Mouse (Mus musculus) forebrain, embryonic 11.5 days (tissue): ENCODE data around the gene Med20. TPM values are rescaled to one million over a fixed set of nuclear protein-coding genes. Genes with fewer than 3 reads are reported as not detected.
A peak's percentile ranks its signal among the peaks of the same experiment; 100 is the strongest.

ENCODE experiments used
- ATAC-seq: fragments of 200-750 bp; cut with Nextera tagmentation; replicated peaks from 2 replicates; pipeline ENCODE4 v1.8.0; 2017; ENCODE audit warnings: moderate TSS enrichment; ENCODE audit not compliant: low FRiP score
- DNase-seq: peaks from one replicate; pipeline ENCODE4 v3.0.0-alpha.2; 2017; ENCODE audit warnings: low spot score
- H3K27ac ChIP-seq: fragments of 300-500 bp; sonication (generic); 2 replicates; pipeline ENCODE4 v1.5.1; 2014; ENCODE audit warnings: low read depth, low read length
- H3K27me3 ChIP-seq: fragments of 300-500 bp; sonication (generic); 2 replicates; pipeline ENCODE4 v1.6.1; 2014; ENCODE audit warnings: mild to moderate bottlenecking, low read length, mixed read lengths; ENCODE audit not compliant: control insufficient read depth, insufficient read depth
- H3K36me3 ChIP-seq: fragments of 300-500 bp; sonication (generic); 2 replicates; pipeline ENCODE4 v1.6.1; 2014; ENCODE audit warnings: mild to moderate bottlenecking, low read length, moderate library complexity, mixed read lengths; ENCODE audit not compliant: control insufficient read depth, insufficient read depth
- H3K4me1 ChIP-seq: fragments of 300-500 bp; sonication (generic); replicated peaks from 2 replicates; pipeline ENCODE4 v1.6.1; 2014; ENCODE audit warnings: low read length, mixed read lengths; ENCODE audit not compliant: control insufficient read depth, insufficient read depth
- H3K4me2 ChIP-seq: fragments of 300-500 bp; sonication (generic); 2 replicates; pipeline ENCODE4 v1.6.1; 2014; ENCODE audit warnings: low read depth, mild to moderate bottlenecking, low read length, moderate library complexity, mixed read lengths; ENCODE audit not compliant: severe bottlenecking
- H3K4me3 ChIP-seq: fragments of 300-500 bp; sonication (generic); 2 replicates; pipeline ENCODE4 v1.5.1; 2014; ENCODE audit warnings: low read depth, low read length
- H3K9ac ChIP-seq: fragments of 300-500 bp; sonication (generic); 2 replicates; pipeline ENCODE4 v1.6.1; 2014; ENCODE audit warnings: low read length
- H3K9me3 ChIP-seq: fragments of 300-500 bp; sonication (generic); 2 replicates; pipeline ENCODE4 v1.6.1; 2016; ENCODE audit warnings: low read length, mixed read lengths; ENCODE audit not compliant: control insufficient read depth
- WGBS: fragments of 180-500 bp; shearing (Covaris S2); extraction: QIAGEN DNeasy Blood & Tissue Kit; methylation state at CpG from one replicate; pipeline ENCODE4 v1.1.7; 2014; 5-methylcytosine and 5-hydroxymethylcytosine counted together
- polyA plus RNA-seq: library from polyadenylated mRNA; unstranded; fragments of >200 nt; fragmentation: Nextera tagmentation; extraction: Ambion mirVana; gene quantifications from 2 replicates; pipeline ENCODE4 v1.2.1, GENCODE M21; 2014

The Med20 gene
- polyA plus RNA-seq, 1 experiment from 2014 or later: 44.5 TPM

- Histone ChIP-seq H3K36me3 (no peaks in the 10 kb centered on the region), H3K27me3 (no peaks in the 10 kb centered on the region), H3K27ac (no peak overlapping the region), H3K4me2 (no peak overlapping the region), H3K4me3 (no peak overlapping the region), H3K4me1 (peaks cover 5% of the 10 kb centered on the region), H3K9ac (no peak overlapping the region), H3K9me3 (no peaks in the 10 kb centered on the region)
- no peak for DNase-seq
- WGBS: 84% methylated on average over 7 of the region's 7 CpGs
- no peak for ATAC-seq
Measured at GRCm38 (mm10) chr17:47664474-47664873, 53.1 kb downstream of the Med20 start.

GRCm38 (mm10) chr17:47669166-47669565 is 57.8 kb downstream of the Med20 start:
- DNase-seq (no peak), ATAC-seq (no peak)
- Histone ChIP-seq H3K4me1 (peaks cover 9% of the 10 kb centered on the region), H3K4me2 (no peak overlapping the region), H3K9ac (no peak overlapping the region), H3K9me3 (no peaks in the 10 kb centered on the region), H3K4me3 (no peak overlapping the region), H3K36me3 (no peaks in the 10 kb centered on the region), H3K27me3 (peaks cover 16% of the 10 kb centered on the region), H3K27ac (no peak overlapping the region)
- WGBS: 74% methylated on average over 4 of the region's 4 CpGs

- H3K4me3 ChIP-seq: peak overlapping the region; percentile 28
- H3K4me2 ChIP-seq: peak overlapping the region; percentile 63
- H3K27me3 ChIP-seq: peaks cover 16% of the 10 kb centered on the region
- no peak overlapping the region for H3K27ac ChIP-seq
- 10% methylated on average over 14 of the region's 14 CpGs for WGBS
- DNase-seq (no peak), ATAC-seq (0 out of 2 replicates have a peak, but pooled peaks have one; percentile 30)
- H3K36me3 ChIP-seq: no peaks in the 10 kb centered on the region
- no peaks in the 10 kb centered on the region for H3K9me3 ChIP-seq
- peak overlapping the region; percentile 44 for H3K9ac ChIP-seq
- H3K4me1 ChIP-seq: peaks cover 9% of the 10 kb centered on the region
Measured at GRCm38 (mm10) chr17:47671988-47672310, 60.6 kb downstream of the Med20 start.

GRCm38 (mm10) chr17:47672311-47673111 is 61.1 kb downstream of the Med20 start:
- Histone ChIP-seq H3K9ac (peak overlapping the region; percentile 44), H3K36me3 (no peaks in the 10 kb centered on the region), H3K4me3 (peak overlapping the region; percentile 28), H3K4me1 (peaks cover 9% of the 10 kb centered on the region), H3K27ac (no peak overlapping the region), H3K27me3 (peaks cover 16% of the 10 kb centered on the region), H3K9me3 (no peaks in the 10 kb centered on the region), H3K4me2 (peak overlapping the region; percentile 63)
- ATAC-seq (peak; percentile 56), DNase-seq (peak; percentile 79)
- 4% methylated on average over 64 of the region's 68 CpGs for WGBS

Other genes starting within 250 kb of the Med20 start
- gene Mrps10, start 242.7 kb upstream of the Med20 start, polyA plus RNA-seq: 67.2 and 71.4 TPM in 2 replicates
- gene Guca1b, start 226.2 kb upstream of the Med20 start, polyA plus RNA-seq: 0.48 and 0.75 TPM in 2 replicates
- gene Guca1a, start 211.0 kb upstream of the Med20 start, polyA plus RNA-seq: 0.75 and 1.3 TPM in 2 replicates
- gene AI661453, start 175.0 kb upstream of the Med20 start, polyA plus RNA-seq: 0.27 and 0.31 TPM in 2 replicates
- 0.40 TPM in 1 of 2 replicates, not detected in the other for gene 1700001C19Rik, start 174.2 kb upstream of the Med20 start, polyA plus RNA-seq
- 29.6 and 32.2 TPM in 2 replicates for gene Taf8, start 109.3 kb upstream of the Med20 start, polyA plus RNA-seq
- gene Ccnd3, start 106.5 kb upstream of the Med20 start, polyA plus RNA-seq: 253 and 286 TPM in 2 replicates
- 34.6 and 37.3 TPM in 2 replicates for gene Bysl, start 90 bp upstream of the Med20 start, polyA plus RNA-seq
- 2.4 and 3.6 TPM in 2 replicates for gene Gm20517, start within 50 bp of the Med20 start, polyA plus RNA-seq
- 7.2 and 8.1 TPM in 2 replicates for gene Usp49, start 19.1 kb downstream of the Med20 start, polyA plus RNA-seq
- gene Tomm6, start 76.8 kb downstream of the Med20 start, polyA plus RNA-seq: 326 and 354 TPM in 2 replicates
- gene Frs3, start 77.4 kb downstream of the Med20 start, polyA plus RNA-seq: 8.3 and 8.4 TPM in 2 replicates
- gene Gm21981, start 82.9 kb downstream of the Med20 start, polyA plus RNA-seq: 1.4 and 1.6 TPM in 2 replicates
- gene Prickle4, start 83.2 kb downstream of the Med20 start, polyA plus RNA-seq: 0.80 and 1.3 TPM in 2 replicates
- not detected in 2 replicates for gene Pgc, start 115.3 kb downstream of the Med20 start, polyA plus RNA-seq
- 1.9 and 3.3 TPM in 2 replicates for gene Tfeb, start 125.4 kb downstream of the Med20 start, polyA plus RNA-seq
- gene Mdfi, start 223.1 kb downstream of the Med20 start, polyA plus RNA-seq: 20.6 and 23.6 TPM in 2 replicates